Mouse (Mus musculus) cerebellum, adult 11 months (tissue): ENCODE data around the gene Ncoa6.

Source experiments
- DNase-seq: peaks from one replicate; pipeline ENCODE4 v3.0.0; 2022

Gene Ncoa6

DNA sequence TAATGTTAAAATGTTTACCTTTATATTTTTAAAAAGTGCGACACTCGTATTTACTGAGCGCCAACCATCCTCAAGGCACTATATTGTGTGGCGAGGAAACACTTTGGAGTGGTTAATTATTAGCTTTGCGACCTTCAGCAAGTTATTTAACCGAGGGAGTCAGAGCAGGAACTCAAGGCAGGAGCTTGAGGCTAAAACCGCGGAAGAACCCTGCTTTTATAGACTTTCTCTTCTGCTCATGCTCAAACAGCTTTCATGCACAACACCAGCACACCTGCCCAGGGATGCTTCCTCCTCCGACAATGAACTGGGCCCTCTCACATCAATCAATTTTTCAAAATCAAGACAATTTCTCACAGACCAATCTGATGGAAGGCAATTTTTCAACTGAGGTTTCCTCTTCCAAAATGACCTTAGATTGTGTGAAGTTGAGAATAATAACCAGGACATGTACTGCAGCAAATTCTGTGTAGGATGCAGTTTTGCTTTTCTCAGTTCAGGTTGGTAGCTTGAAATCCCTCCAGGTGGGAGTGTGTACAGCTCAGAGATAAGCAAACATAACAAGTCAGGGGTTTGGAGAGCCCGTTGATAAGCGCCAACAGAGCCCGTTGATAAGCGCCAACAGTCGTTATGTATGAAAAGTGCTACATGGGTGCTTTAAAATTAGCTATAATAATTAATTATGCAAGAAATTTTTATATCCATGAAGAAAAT is 115.9 kb downstream of the Ncoa6 start:
- peak; percentile 12 for DNase-seq

GRCm38 (mm10) chr2:155356971-155357591 is 116.6 kb downstream of the Ncoa6 start, which contains the start of gene Pigu:
Gene Pigu, minus strand, starts transcription at chr2:155357430.
- peak; percentile 89 for DNase-seq

- no peak for DNase-seq
Observed at GRCm38 (mm10) chr2:155354402-155354801, 119.3 kb downstream of the Ncoa6 start.

DNA sequence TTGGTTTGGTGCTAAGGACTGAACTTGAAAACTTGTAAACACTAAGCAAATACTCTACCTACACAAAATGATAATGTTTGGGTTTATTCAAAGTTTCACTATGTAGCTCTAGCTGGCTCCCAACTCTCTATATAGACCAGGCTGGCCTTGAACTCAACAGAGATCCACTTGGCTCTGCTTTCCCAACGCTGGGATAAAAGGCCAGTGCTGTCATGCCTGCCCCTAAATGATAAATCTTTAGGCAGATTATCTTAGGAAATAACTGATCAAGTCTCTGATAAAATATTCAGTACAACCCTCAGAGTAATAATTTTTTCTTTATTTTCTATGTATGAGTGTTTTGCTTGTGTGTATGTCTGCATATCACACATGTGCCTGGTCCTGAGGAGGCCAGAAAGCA is 127.0 kb downstream of the Ncoa6 start:
- DNase-seq = no peak
